Mouse (Mus musculus) MEL (cell line): ENCODE data around the gene Pi16. TPM values are rescaled to one million over a fixed set of nuclear protein-coding genes. Genes with fewer than 3 reads are reported as not detected.

Source experiments
- DNase-seq: peaks from one replicate; pipeline ENCODE4 v3.0.0; 2011; ENCODE audit warnings: low read depth, low spot score
- H3K27ac ChIP-seq: 2 replicates; pipeline ENCODE4 v1.5.1; 2012; ENCODE audit warnings: low read depth, mild to moderate bottlenecking, control low read depth, low read length, moderate library complexity; ENCODE audit not compliant: control insufficient read depth
- H3K27me3 ChIP-seq, 2 experiments: fragments of 150-350 bp in 1 of 2; sonication (generic) in 1 of 2; 2 replicates each; pipeline ENCODE4 v1.6.1; 2012; ENCODE audit warnings: low read length in 2 of 2, mild to moderate bottlenecking in 2 of 2, improper control_type of control experiment in 1 of 2, moderate library complexity in 1 of 2; ENCODE audit not compliant: insufficient read depth in 2 of 2, control insufficient read depth in 1 of 2
- H3K36me3 ChIP-seq, 2 experiments: 2 replicates each; pipeline ENCODE4 v1.6.1; 2012 to 2014; ENCODE audit warnings: low read length in 2 of 2, improper control_type of control experiment in 1 of 2, inconsistent platforms in 1 of 2, mild to moderate bottlenecking in 1 of 2; ENCODE audit not compliant: insufficient read depth in 2 of 2, control insufficient read depth in 1 of 2
- H3K4me1 ChIP-seq, 2 experiments: fragments of 150-350 bp in 1 of 2; sonication (generic) in 1 of 2; 2 replicates each; pipeline ENCODE4 v1.6.1; 2012; ENCODE audit warnings: low read length in 2 of 2, improper control_type of control experiment in 1 of 2, mild to moderate bottlenecking in 1 of 2; ENCODE audit not compliant: insufficient read depth in 2 of 2, control insufficient read depth in 1 of 2
- H3K4me3 ChIP-seq, 2 experiments: fragments of 150-350 bp in 1 of 2; sonication (generic) in 1 of 2; 2 replicates each; pipeline ENCODE4 v1.5.1; 2012; ENCODE audit warnings: low read depth in 2 of 2, low read length in 2 of 2, mild to moderate bottlenecking in 2 of 2, moderate library complexity in 2 of 2, control low read depth in 1 of 2, improper control_type of control experiment in 1 of 2; ENCODE audit not compliant: control insufficient read depth in 1 of 2, insufficient read depth in 1 of 2
- H3K79me2 ChIP-seq: 2 replicates; pipeline ENCODE4 v1.6.1; 2012; ENCODE audit warnings: mild to moderate bottlenecking, low read length, moderate library complexity; ENCODE audit not compliant: control insufficient read depth, poor library complexity, insufficient read depth
- H3K9ac ChIP-seq: 2 replicates; pipeline ENCODE4 v1.6.1; 2012; ENCODE audit warnings: low read depth, mild to moderate bottlenecking, control low read depth, low read length, moderate library complexity; ENCODE audit not compliant: control insufficient read depth, poor library complexity, severe bottlenecking
- H3K9me3 ChIP-seq: fragments of 150-350 bp; sonication (generic); replicated peaks from 2 replicates; pipeline ENCODE4 v1.6.1; 2012; ENCODE audit warnings: mild to moderate bottlenecking, low read length, improper control_type of control experiment, moderate library complexity; ENCODE audit not compliant: insufficient read depth
- CHD1 ChIP-seq: IDR thresholded peaks from 2 replicates; pipeline ENCODE4 v1.6.1; 2012; ENCODE audit warnings: low read depth, mild to moderate bottlenecking, inconsistent platforms, low read length, improper control_type of control experiment
- CHD2 ChIP-seq: IDR thresholded peaks from 2 replicates; pipeline ENCODE4 v1.6.1; 2011; ENCODE audit warnings: low read length, improper control_type of control experiment
- ELF1 ChIP-seq: IDR thresholded peaks from 2 replicates; pipeline ENCODE4 v1.6.1; 2014; ENCODE audit warnings: low read depth, mild to moderate bottlenecking, inconsistent platforms, low read length, improper control_type of control experiment, moderate library complexity
- ETS1 ChIP-seq: IDR thresholded peaks from 2 replicates; pipeline ENCODE4 v1.6.1; 2012; ENCODE audit warnings: low read depth, mild to moderate bottlenecking, inconsistent platforms, low read length, improper control_type of control experiment, moderate library complexity
- KAT2A ChIP-seq: conservative IDR thresholded peaks from 2 replicates; pipeline ENCODE4 v1.6.1; 2012; ENCODE audit warnings: low read depth, low read length, improper control_type of control experiment, inconsistent platforms
- MAZ ChIP-seq: IDR thresholded peaks from 2 replicates; pipeline ENCODE4 v1.6.1; 2012; ENCODE audit warnings: low read depth, mild to moderate bottlenecking, inconsistent platforms, low read length, improper control_type of control experiment
- MYB ChIP-seq: IDR thresholded peaks from 2 replicates; pipeline ENCODE4 v1.6.1; 2011; ENCODE audit warnings: mild to moderate bottlenecking, low read depth, low read length, improper control_type of control experiment
- NELFE ChIP-seq: IDR thresholded peaks from 2 replicates; pipeline ENCODE4 v1.6.1; 2011; ENCODE audit warnings: low read depth, low read length, improper control_type of control experiment
- POLR2AphosphoS2 ChIP-seq: IDR thresholded peaks from 2 replicates; pipeline ENCODE4 v1.6.1; 2011; ENCODE audit warnings: low read length, improper control_type of control experiment
- POLR2AphosphoS5 ChIP-seq: IDR thresholded peaks from 2 replicates; pipeline ENCODE4 v1.6.1; 2012; ENCODE audit warnings: low read depth, borderline replicate concordance, mild to moderate bottlenecking, inconsistent platforms, low read length, moderate library complexity, mixed read lengths
- RAD21 ChIP-seq: IDR thresholded peaks from 2 replicates; pipeline ENCODE4 v1.6.1; 2011; ENCODE audit warnings: mild to moderate bottlenecking, low read depth, low read length, improper control_type of control experiment
- RCOR1 ChIP-seq: IDR thresholded peaks from 2 replicates; pipeline ENCODE4 v1.6.1; 2012; ENCODE audit warnings: low read depth, mild to moderate bottlenecking, inconsistent platforms, low read length, improper control_type of control experiment
- SMC3 ChIP-seq: IDR thresholded peaks from 2 replicates; pipeline ENCODE4 v1.6.1; 2011; ENCODE audit warnings: low read depth, low read length, improper control_type of control experiment
- TAL1 ChIP-seq: IDR thresholded peaks from 2 replicates; pipeline ENCODE4 v1.6.1; 2012; ENCODE audit warnings: mild to moderate bottlenecking, inconsistent platforms, low read length, moderate library complexity, mixed read lengths
- USF1 ChIP-seq: IDR thresholded peaks from 2 replicates; pipeline ENCODE4 v1.6.1; 2014; ENCODE audit warnings: low read depth, mild to moderate bottlenecking, inconsistent platforms, low read length, improper control_type of control experiment, moderate library complexity
- ZC3H11A ChIP-seq: IDR thresholded peaks from 2 replicates; pipeline ENCODE4 v1.6.1; 2012; ENCODE audit warnings: low read depth, mild to moderate bottlenecking, inconsistent platforms, low read length, improper control_type of control experiment
- ZKSCAN1 ChIP-seq: IDR thresholded peaks from 2 replicates; pipeline ENCODE4 v1.6.1; 2012; ENCODE audit warnings: low read depth, mild to moderate bottlenecking, inconsistent platforms, low read length, improper control_type of control experiment, moderate library complexity
- ZNF384 ChIP-seq: IDR thresholded peaks from 2 replicates; pipeline ENCODE4 v1.6.1; 2012; ENCODE audit warnings: low read depth, mild to moderate bottlenecking, inconsistent platforms, low read length, improper control_type of control experiment
- polyA plus RNA-seq, 2 experiments: library from polyadenylated mRNA; stranded (reverse) in 1 of 2; unstranded in 1 of 2; fragments of >175 nt in 1 of 2; fragments of >200 nt in 1 of 2; gene quantifications; 2 replicates each; pipeline versions ENCODE4 v1.2.1 to v1.2.4; 2012; ENCODE audit warnings: low replicate concordance in 2 of 2, low read depth in 1 of 2; ENCODE audit not compliant: insufficient read length in 2 of 2, insufficient read depth in 1 of 2, missing spikeins in 1 of 2
- total RNA-seq: library from RNA; depleted of rRNA; stranded (reverse); fragments of 300-350 nt; gene quantifications from 2 replicates; pipeline ENCODE4 v1.2.3, GENCODE M21; 2012

Gene Pi16
- total and polyA plus RNA-seq, 3 experiments, result 0.08 to 0.42 TPM; not detected in 1

DNA sequence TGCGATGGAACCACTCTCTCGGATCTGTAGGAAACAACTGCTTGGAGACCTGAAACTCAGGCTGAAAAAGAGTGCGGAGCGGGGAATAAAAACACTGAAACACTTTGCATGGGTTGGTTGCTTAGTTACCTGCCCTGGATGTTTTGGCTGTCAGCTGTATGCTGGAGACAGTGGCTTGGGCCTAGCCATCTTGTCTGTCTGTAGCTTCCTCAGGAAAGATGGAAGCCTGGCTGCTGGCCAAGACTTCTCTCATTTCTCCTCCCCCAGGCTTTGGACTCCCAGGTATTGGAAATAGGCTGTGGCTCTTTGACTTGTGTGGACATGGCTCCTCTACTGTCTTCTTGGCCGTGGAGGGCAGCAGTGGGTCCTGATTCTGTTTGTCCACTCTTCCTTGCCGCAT, 16.1 kb upstream of the Pi16 start:
- peaks cover 0 to 8% of the 10 kb centered on the region in 2 experiments; a peak in 2 of 4 replicates for H3K36me3 ChIP-seq
- no peaks in the 10 kb centered on the region for H3K4me1 ChIP-seq
- no peak overlapping the region for H3K9ac ChIP-seq
- H3K4me3 ChIP-seq, result no peak overlapping the region
- no peaks in the 10 kb centered on the region for H3K27me3 ChIP-seq
- no peak for TF ChIP-seq MYB
- TF ChIP-seq MAZ, result no peak
- TF ChIP-seq NELFE, result no peak
- no peak for TF ChIP-seq ELF1
- TF ChIP-seq RCOR1, result no peak
- TF ChIP-seq POLR2AphosphoS5, result no peak
- TF ChIP-seq ETS1, result no peak
- TF ChIP-seq KAT2A, result no peak
- no peak for TF ChIP-seq ZC3H11A
- no peak for TF ChIP-seq CHD1
- TF ChIP-seq POLR2AphosphoS2, result no peak
- no peak overlapping the region for H3K27ac ChIP-seq
- H3K79me2 ChIP-seq, result no peaks in the 10 kb centered on the region
- no peaks in the 10 kb centered on the region for H3K9me3 ChIP-seq
- DNase-seq, result no peak

DNA sequence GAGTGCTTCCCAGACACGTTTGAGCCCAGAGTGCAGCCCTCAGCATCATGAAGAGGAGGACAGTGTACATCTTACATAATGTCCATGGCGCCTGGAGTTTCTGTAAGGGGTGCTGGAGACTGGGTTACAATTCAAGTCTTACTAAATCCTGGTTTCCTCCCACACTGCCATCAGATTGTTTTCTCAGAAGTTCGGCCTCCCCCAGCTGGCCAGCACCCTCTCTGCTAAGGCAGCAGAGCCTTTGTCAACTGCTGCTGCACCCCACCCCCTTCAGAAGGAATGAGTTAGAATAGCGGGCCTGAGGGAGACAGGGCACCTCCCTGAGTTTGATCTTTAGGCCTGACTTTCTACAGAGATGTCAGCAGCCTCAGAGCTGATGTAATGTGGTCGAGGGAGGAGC, 15.3 kb upstream of the Pi16 start:
- H3K79me2 ChIP-seq, result no peaks in the 10 kb centered on the region
- peaks cover 0 to 7% of the 10 kb centered on the region in 2 experiments; a peak in 2 of 4 replicates for H3K36me3 ChIP-seq
- H3K4me3 ChIP-seq, result no peak overlapping the region
- no peaks in the 10 kb centered on the region for H3K27me3 ChIP-seq
- H3K27ac ChIP-seq, result no peak overlapping the region
- no peaks in the 10 kb centered on the region for H3K9me3 ChIP-seq
- no peak for DNase-seq
- H3K4me1 ChIP-seq, result no peaks in the 10 kb centered on the region
- no peak for TF ChIP-seq ZNF384
- no peak for TF ChIP-seq RAD21
- TF ChIP-seq SMC3, result no peak
- TF ChIP-seq CHD2, result no peak
- no peak for TF ChIP-seq CHD1
- TF ChIP-seq TAL1, result no peak
- no peak for TF ChIP-seq ZKSCAN1
- TF ChIP-seq RCOR1, result no peak
- no peak for TF ChIP-seq USF1
- TF ChIP-seq, all 39 proteins: peak for 0
- no peak overlapping the region for H3K9ac ChIP-seq
